Mouse (Mus musculus): ENCODE results near the gene Olfr71.

DNA sequence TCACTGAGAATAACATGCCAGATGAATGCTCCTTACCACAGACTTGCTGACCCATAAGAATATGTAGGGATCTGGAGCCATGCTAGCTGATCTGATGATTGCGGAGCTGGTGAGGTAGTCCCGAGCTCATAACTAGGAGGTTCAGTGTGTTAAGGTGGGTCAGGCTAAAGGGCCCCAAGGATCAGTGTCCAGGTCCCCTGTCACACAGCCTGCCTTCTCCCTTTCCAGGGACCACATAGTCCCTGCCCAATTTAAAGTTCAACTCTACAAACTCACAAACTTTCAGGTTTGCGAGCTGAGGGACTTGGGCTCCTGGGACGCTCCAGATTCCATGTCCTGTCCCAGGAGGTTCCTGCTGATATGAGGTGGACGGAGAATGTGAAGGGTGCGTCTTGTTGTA is 9.3 kb downstream of the Olfr71 start, which contains the start of gene Olfr70:
- no peak for TF ChIP-seq CTCF (IDR thresholded peaks at IDR 0.05; ENCODE audit: extremely low read depth, insufficient read length, insufficient replicate concordance, low read depth, low read length)
- no peak for TF ChIP-seq POLR2A (IDR thresholded peaks at IDR 0.05; ENCODE audit: low read depth, low read length)

Data from small intestine, adult 2 months (tissue).